Mouse (Mus musculus) small intestine, adult 2 months (tissue): ENCODE measurements around the gene Tbc1d21.

Experiments
- CTCF ChIP-seq: fragments of 200-500 bp; IDR thresholded peaks from 2 replicates; pipeline ENCODE4 v1.5.1; 2012; ENCODE audit warnings: low read depth, mild to moderate bottlenecking, control low read depth, inconsistent platforms, low read length, moderate library complexity, mixed read lengths; ENCODE audit not compliant: insufficient replicate concordance, insufficient read length; ENCODE audit errors: extremely low read depth
- POLR2A ChIP-seq: fragments of 200-500 bp; IDR thresholded peaks from 2 replicates; pipeline ENCODE4 v1.6.1; 2012; ENCODE audit warnings: low read depth, mild to moderate bottlenecking, control low read depth, inconsistent platforms, low read length, moderate library complexity

- TF ChIP-seq CTCF (no peak), POLR2A (no peak)
These were observed 57.3 kb downstream of the Tbc1d21 start, which contains the start of gene Loxl1 for GRCm38 (mm10) chr9:58312944-58313359.
